Mouse (Mus musculus): ENCODE results near the gene Prkag2.
A peak's percentile ranks its signal among the peaks of the same experiment; 100 is the strongest.

Gene Prkag2

DNA sequence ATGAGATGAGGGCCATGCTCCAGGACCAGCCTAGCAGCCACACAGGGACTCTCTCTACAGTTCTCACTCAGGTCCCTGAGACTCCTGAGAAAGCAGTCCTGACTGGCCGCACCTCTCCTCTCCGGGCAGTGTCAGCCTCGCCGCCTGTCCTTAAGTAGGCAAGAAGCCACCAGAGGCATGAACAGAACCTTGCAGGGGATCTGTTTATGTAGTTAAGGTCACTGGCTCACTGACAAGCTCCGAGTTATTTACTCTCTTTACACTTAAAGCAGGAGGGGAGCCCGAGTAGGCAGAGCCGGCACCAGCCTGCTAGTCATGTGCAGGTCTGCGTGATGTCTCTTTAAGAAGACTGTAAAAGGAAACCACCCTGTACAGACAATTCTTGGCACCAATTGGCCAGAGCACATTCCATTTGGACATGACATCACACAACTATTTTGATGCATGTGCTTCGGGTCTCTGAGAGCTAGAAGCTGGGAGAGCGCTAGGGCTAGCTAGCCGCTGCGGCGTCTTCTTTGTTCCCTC, 104.8 kb downstream of the Prkag2 start:
- peak overlapping the region; percentile 13; the same call in 1 of the 2 replicates for H3K4me3 ChIP-seq (replicated peaks; ENCODE audit: low read length)
- H3K36me3 ChIP-seq (ENCODE audit: insufficient read depth, low read length), result no peaks in the 10 kb centered on the region
- H3K9me3 ChIP-seq (ENCODE audit: low read length), result no peaks in the 10 kb centered on the region
- H3K4me1 ChIP-seq (replicated peaks; ENCODE audit: low read depth, low read length), result peaks cover 58% of the 10 kb centered on the region
- peaks cover 26% of the 10 kb centered on the region for H3K27me3 ChIP-seq (ENCODE audit: insufficient read depth, low read length)
- TF ChIP-seq POU5F1 (IDR thresholded peaks at IDR 0.05; ENCODE audit: borderline replicate concordance, low read length) (no peak), NANOG (IDR thresholded peaks at IDR 0.05; ENCODE audit: borderline replicate concordance, low read length) (no peak), CTCF (conservative IDR thresholded peaks at IDR 0.05; ENCODE audit: low read length) (no peak)

DNA sequence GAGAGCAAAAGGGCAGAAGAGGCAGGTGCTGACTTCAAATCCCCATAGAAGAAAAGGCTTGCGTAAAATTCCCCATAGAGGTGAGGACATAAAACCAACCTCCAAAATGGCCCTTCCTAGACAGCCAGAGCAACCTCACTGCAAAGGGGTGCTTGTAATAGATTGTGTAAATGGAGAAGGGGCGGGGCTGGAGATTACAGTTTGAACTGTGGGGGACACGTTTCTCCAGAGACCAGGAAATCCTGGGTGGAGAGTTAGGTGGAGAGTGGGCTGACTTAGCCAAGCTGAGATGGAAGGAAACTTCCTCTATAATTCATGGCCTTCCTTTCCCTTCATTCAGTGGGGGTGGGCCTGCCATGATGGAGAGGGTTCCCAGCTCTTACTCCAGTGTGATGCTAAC, 107.3 kb downstream of the Prkag2 start:
- Histone ChIP-seq H3K4me3 (replicated peaks; ENCODE audit: low read length) (no peak overlapping the region), H3K4me1 (replicated peaks; ENCODE audit: low read depth, low read length) (peaks cover 37% of the 10 kb centered on the region), H3K36me3 (ENCODE audit: insufficient read depth, low read length) (no peaks in the 10 kb centered on the region), H3K9me3 (ENCODE audit: low read length) (no peaks in the 10 kb centered on the region), H3K27me3 (ENCODE audit: insufficient read depth, low read length) (peaks cover 31% of the 10 kb centered on the region)
- TF ChIP-seq POU5F1 (IDR thresholded peaks at IDR 0.05; ENCODE audit: borderline replicate concordance, low read length) (no peak), CTCF (conservative IDR thresholded peaks at IDR 0.05; ENCODE audit: low read length) (no peak), NANOG (IDR thresholded peaks at IDR 0.05; ENCODE audit: borderline replicate concordance, low read length) (no peak)

DNA sequence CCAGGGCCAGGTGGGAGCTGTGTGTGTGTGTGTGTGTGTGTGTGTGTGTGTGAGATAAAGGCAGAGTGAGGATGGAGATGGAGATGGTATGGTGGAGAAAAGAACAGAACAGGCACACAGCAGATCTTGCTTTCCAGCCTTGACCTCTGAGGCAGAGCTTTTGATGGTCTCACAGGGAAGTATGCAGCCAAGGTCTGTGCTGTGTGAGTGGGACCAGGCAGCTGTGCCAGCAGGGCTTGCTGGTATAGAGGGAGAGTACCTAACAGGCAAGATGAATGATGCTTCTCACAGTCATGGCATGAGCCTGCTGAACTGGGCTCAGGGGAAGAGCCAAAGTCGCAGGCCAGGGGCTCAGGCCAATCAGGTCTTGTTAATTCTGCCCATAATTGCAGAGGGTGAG, 108.9 kb downstream of the Prkag2 start:
- Histone ChIP-seq H3K36me3 (ENCODE audit: insufficient read depth, low read length) (no peaks in the 10 kb centered on the region), H3K4me1 (replicated peaks; ENCODE audit: low read depth, low read length) (peaks cover 41% of the 10 kb centered on the region), H3K4me3 (replicated peaks; ENCODE audit: low read length) (no peak overlapping the region)

DNA sequence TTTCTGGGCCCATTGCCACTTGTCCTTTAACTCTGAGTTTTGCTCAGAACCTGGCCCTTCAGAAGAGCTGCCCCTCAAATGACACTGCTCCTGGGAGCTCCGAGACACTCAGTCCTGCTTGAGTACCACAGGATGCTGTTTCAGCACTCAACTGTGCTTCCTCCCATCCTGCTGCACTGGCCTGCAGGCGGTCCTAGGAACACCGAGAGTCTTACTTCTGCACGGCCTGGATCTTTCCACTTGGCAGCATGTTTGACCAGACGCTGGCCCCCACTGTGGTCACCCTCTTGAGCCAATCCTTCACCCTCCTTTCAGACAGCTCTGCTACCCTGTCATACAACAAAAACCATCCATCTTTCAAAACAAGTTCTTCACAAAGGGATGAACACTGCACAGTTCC, 110.0 kb downstream of the Prkag2 start:
- Histone ChIP-seq H3K9me3 (ENCODE audit: low read length) (no peaks in the 10 kb centered on the region), H3K27me3 (ENCODE audit: insufficient read depth, low read length) (peaks cover 27% of the 10 kb centered on the region), H3K4me3 (replicated peaks; ENCODE audit: low read length) (no peak overlapping the region), H3K4me1 (replicated peaks; ENCODE audit: low read depth, low read length) (peaks cover 43% of the 10 kb centered on the region), H3K36me3 (ENCODE audit: insufficient read depth, low read length) (no peaks in the 10 kb centered on the region)
- TF ChIP-seq POU5F1 (IDR thresholded peaks at IDR 0.05; ENCODE audit: borderline replicate concordance, low read length), result no peak
- no peak for TF ChIP-seq CTCF (conservative IDR thresholded peaks at IDR 0.05; ENCODE audit: low read length)
- no peak for TF ChIP-seq NANOG (IDR thresholded peaks at IDR 0.05; ENCODE audit: borderline replicate concordance, low read length)

More for the DNA sequence above, 108.9 kb downstream of the Prkag2 start:
- Histone ChIP-seq H3K9me3 (ENCODE audit: low read length) (no peaks in the 10 kb centered on the region), H3K27me3 (ENCODE audit: insufficient read depth, low read length) (peaks cover 31% of the 10 kb centered on the region)
- TF ChIP-seq NANOG (IDR thresholded peaks at IDR 0.05; ENCODE audit: borderline replicate concordance, low read length) (no peak), CTCF (conservative IDR thresholded peaks at IDR 0.05; ENCODE audit: low read length) (no peak), POU5F1 (IDR thresholded peaks at IDR 0.05; ENCODE audit: borderline replicate concordance, low read length) (no peak)

DNA sequence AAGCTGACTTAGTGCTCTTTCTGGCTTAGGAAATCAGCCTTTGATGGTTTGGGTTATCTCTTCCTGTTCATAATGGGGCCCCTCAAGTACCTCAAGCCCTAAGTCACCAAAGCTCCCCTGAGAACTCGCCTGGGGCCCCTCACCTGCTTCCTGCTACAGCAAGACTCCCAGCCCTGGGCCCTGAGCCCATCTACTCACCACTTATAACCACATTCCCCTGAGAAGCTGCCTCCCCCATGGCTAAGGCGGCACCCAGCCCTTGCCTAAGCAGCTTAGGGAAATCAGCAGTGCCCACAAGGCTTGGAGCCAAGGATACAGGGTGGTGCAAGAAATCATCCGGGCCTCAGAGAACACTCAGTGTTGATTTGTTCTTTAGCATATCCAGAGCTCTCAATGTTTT, 110.8 kb downstream of the Prkag2 start:
- Histone ChIP-seq H3K9me3 (ENCODE audit: low read length) (no peaks in the 10 kb centered on the region), H3K4me3 (replicated peaks; ENCODE audit: low read length) (no peak overlapping the region), H3K36me3 (ENCODE audit: insufficient read depth, low read length) (no peaks in the 10 kb centered on the region), H3K27me3 (ENCODE audit: insufficient read depth, low read length) (peaks cover 22% of the 10 kb centered on the region), H3K4me1 (replicated peaks; ENCODE audit: low read depth, low read length) (peaks cover 37% of the 10 kb centered on the region)
- TF ChIP-seq CTCF (conservative IDR thresholded peaks at IDR 0.05; ENCODE audit: low read length) (no peak), NANOG (IDR thresholded peaks at IDR 0.05; ENCODE audit: borderline replicate concordance, low read length) (no peak)

DNA sequence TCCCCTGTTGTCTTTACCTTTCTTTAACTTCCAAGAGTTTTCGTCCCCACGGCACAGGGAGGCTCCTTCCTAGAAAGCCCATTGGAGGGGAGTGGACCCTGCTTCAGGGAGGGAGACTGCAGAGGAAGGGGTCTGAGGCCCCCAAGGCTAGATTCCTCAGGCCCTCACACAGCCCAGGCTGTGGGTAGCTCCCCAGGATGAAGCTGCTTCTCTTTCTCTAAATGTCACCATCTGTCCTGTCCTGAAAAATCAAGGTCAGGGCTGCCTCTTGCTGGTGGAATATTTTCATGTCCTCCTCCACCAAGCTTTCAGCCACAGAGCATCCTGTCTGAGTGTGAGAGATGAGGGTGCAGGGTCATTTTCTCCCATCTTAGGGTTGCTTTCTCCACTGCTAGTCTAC, 113.5 kb downstream of the Prkag2 start:
- TF ChIP-seq NANOG (IDR thresholded peaks at IDR 0.05; ENCODE audit: borderline replicate concordance, low read length), result no peak
- no peak for TF ChIP-seq POU5F1 (IDR thresholded peaks at IDR 0.05; ENCODE audit: borderline replicate concordance, low read length)
- no peak for TF ChIP-seq CTCF (conservative IDR thresholded peaks at IDR 0.05; ENCODE audit: low read length)
- Histone ChIP-seq H3K4me3 (replicated peaks; ENCODE audit: low read length) (no peak overlapping the region), H3K4me1 (replicated peaks; ENCODE audit: low read depth, low read length) (peaks cover 21% of the 10 kb centered on the region), H3K27me3 (ENCODE audit: insufficient read depth, low read length) (peaks cover 15% of the 10 kb centered on the region; the same call in 1 of the 2 replicates), H3K36me3 (ENCODE audit: insufficient read depth, low read length) (no peaks in the 10 kb centered on the region), H3K9me3 (ENCODE audit: low read length) (no peaks in the 10 kb centered on the region)

DNA sequence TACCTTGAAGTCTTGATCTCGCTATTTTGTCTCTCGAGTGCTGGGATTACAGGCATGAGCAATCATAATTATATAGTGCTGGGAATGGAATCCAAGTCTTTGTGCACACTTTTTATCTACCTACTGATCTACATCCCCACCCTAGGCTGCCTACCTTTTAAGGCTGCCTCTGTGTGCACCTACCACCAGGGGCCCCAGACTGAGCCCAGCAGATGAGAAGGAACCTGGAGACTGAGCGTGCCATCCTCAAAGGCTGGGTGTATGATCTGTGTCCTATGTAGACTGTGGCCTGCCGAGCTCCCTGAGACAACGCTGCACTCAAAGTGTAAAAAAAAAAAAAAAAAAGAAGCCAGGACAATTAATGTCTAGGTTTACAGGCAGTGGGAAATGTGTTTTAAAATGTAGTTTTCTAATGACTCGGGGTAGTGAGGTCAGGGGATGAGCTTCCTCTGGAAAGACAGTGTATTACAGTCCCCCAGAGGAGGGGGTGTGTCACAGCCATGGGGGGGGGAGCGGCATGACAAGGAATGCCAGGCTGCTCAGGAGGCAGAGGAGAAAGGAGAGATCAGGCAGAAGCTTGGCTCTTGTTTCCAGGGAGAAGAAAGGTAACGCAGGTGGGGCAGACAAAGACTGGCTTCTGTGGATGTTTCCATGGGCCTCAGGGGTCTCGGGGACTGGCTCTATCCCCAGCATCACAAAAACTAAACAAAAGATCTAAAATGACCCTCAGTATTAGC, 114.1 kb downstream of the Prkag2 start:
- TF ChIP-seq CTCF (conservative IDR thresholded peaks at IDR 0.05; ENCODE audit: low read length) (no peak), POU5F1 (IDR thresholded peaks at IDR 0.05; ENCODE audit: borderline replicate concordance, low read length) (no peak), NANOG (IDR thresholded peaks at IDR 0.05; ENCODE audit: borderline replicate concordance, low read length) (no peak)
- no peaks in the 10 kb centered on the region for H3K9me3 ChIP-seq (ENCODE audit: low read length)
- H3K4me3 ChIP-seq (replicated peaks; ENCODE audit: low read length), result no peak overlapping the region
- peaks cover 26% of the 10 kb centered on the region for H3K4me1 ChIP-seq (replicated peaks; ENCODE audit: low read depth, low read length)
- no peaks in the 10 kb centered on the region for H3K36me3 ChIP-seq (ENCODE audit: insufficient read depth, low read length)
- peaks cover 11% of the 10 kb centered on the region; the same call in 1 of the 2 replicates for H3K27me3 ChIP-seq (ENCODE audit: insufficient read depth, low read length)

DNA sequence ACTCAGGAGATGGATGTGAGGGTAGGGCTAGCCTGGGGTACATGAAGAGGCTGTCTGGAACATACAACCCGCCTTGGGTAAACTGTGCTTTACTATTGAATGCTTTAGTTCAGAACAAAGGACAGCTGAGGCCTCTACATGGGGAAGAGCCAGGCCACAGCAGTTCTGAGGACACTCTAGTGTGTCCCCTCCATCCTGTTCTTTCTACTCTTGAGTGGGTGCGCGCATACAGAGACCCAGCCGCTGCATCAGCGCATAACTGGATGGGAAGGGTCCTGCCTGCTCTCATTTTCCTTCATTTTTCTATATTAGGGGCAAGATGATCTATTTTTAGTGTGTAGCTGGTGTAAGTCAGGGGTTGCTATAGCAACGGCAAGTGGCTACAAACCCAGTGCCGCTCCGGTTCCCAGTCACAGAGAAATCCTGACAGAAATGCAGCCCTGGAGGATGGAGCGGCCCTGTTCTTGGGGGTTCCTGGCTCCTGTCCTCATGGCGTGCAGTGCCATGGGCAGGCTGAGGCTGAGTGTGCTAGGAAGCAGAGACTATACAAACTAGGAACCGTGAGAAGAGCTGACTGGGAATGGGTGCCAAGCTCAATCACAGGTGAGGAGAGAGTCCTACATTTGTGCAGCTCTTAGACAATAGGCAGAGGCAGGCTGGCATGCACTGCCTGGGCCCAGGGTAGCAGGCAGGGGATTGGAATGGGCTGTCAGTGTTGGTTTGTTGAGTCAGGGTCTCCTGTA, 114.8 kb downstream of the Prkag2 start:
- TF ChIP-seq CTCF (conservative IDR thresholded peaks at IDR 0.05; ENCODE audit: low read length) (no peak), POU5F1 (IDR thresholded peaks at IDR 0.05; ENCODE audit: borderline replicate concordance, low read length) (no peak), NANOG (IDR thresholded peaks at IDR 0.05; ENCODE audit: borderline replicate concordance, low read length) (no peak)
- Histone ChIP-seq H3K4me3 (replicated peaks; ENCODE audit: low read length) (no peak overlapping the region), H3K36me3 (ENCODE audit: insufficient read depth, low read length) (no peaks in the 10 kb centered on the region), H3K27me3 (ENCODE audit: insufficient read depth, low read length) (peaks cover 11% of the 10 kb centered on the region; the same call in 1 of the 2 replicates), H3K4me1 (replicated peaks; ENCODE audit: low read depth, low read length) (peaks cover 29% of the 10 kb centered on the region), H3K9me3 (ENCODE audit: low read length) (no peaks in the 10 kb centered on the region)

Data from E14TG2a.4 (cell line).